Mouse (Mus musculus): ENCODE data around the gene Gfpt1. TPM values are rescaled to one million over a fixed set of nuclear protein-coding genes. Genes with fewer than 3 reads are reported as not detected.
"Not testable (repeated sequence)": the region's sequence is repeated elsewhere in the genome, so short reads cannot be mapped to it uniquely, and the experiment has no call there.

The Gfpt1 gene
- 10 to 100 TPM; 15.8 to 21.8 (median 19.3) TPM for polyA plus RNA-seq (2017; shearing (Covaris generic))

GRCm38 (mm10) chr6:87042337-87043130, at the start of gene Gfpt1:
Gfpt1 (plus strand) TSS chr6:87042846.
- ATAC-seq: peak; percentile 71

GRCm38 (mm10) chr6:86994254-86994653, 48.4 kb upstream of the Gfpt1 start:
- ATAC-seq: no peak

- no peak for ATAC-seq
These were observed 45.9 kb upstream of the Gfpt1 start for GRCm38 (mm10) chr6:86996629-86997307.

- ATAC-seq: no peak
These were observed 45.3 kb upstream of the Gfpt1 start for GRCm38 (mm10) chr6:86997360-86997759.

- no peak for ATAC-seq
These were observed 40.7 kb upstream of the Gfpt1 start for GRCm38 (mm10) chr6:87001995-87002394.

- ATAC-seq: peak; percentile 73
These were observed 40.1 kb upstream of the Gfpt1 start for GRCm38 (mm10) chr6:87002521-87003055.

GRCm38 (mm10) chr6:87004099-87004498, 38.5 kb upstream of the Gfpt1 start:
- no peak for ATAC-seq

- no peak for ATAC-seq
These were observed 37.1 kb upstream of the Gfpt1 start for GRCm38 (mm10) chr6:87005577-87005976.

GRCm38 (mm10) chr6:87008887-87009286, 33.8 kb upstream of the Gfpt1 start, which contains the start of gene Nfu1:
Nfu1 (plus strand) TSS chr6:87009236.
- no peak for ATAC-seq

- ATAC-seq: peak; percentile 98
These were observed 32.8 kb upstream of the Gfpt1 start for GRCm38 (mm10) chr6:87009692-87010328.

- peak; percentile 70 for ATAC-seq
These were observed 25.7 kb upstream of the Gfpt1 start for GRCm38 (mm10) chr6:87016916-87017315.

- ATAC-seq: no peak
These were observed 23.8 kb upstream of the Gfpt1 start for GRCm38 (mm10) chr6:87018874-87019273.

GRCm38 (mm10) chr6:87021791-87022190, 20.9 kb upstream of the Gfpt1 start:
- ATAC-seq: no peak

GRCm38 (mm10) chr6:87026980-87027379, 15.7 kb upstream of the Gfpt1 start:
- peak; percentile 38 for ATAC-seq

GRCm38 (mm10) chr6:87028881-87029280, 13.8 kb upstream of the Gfpt1 start:
- ATAC-seq: peak; percentile 28

GRCm38 (mm10) chr6:87031310-87031709, 11.3 kb upstream of the Gfpt1 start:
- not testable (repeated sequence) for ATAC-seq

- ATAC-seq: no peak
These were observed 10.2 kb upstream of the Gfpt1 start for GRCm38 (mm10) chr6:87032401-87032800.

- ATAC-seq: no peak
These were observed 8.3 kb upstream of the Gfpt1 start for GRCm38 (mm10) chr6:87034395-87034794.

- ATAC-seq: peak; percentile 49
These were observed 4.6 kb upstream of the Gfpt1 start for GRCm38 (mm10) chr6:87037826-87038620.

- ATAC-seq: no peak
These were observed 3.5 kb upstream of the Gfpt1 start for GRCm38 (mm10) chr6:87039161-87039560.

GRCm38 (mm10) chr6:87040971-87041370, 1.7 kb upstream of the Gfpt1 start:
- peak; percentile 53 for ATAC-seq

- no peak for ATAC-seq
These were observed 1.2 kb upstream of the Gfpt1 start for GRCm38 (mm10) chr6:87041431-87041830.
